Mouse (Mus musculus) lung, embryonic 14.5 days (tissue): ENCODE results near the gene Pecr. TPM values are rescaled to one million over a fixed set of nuclear protein-coding genes. Genes with fewer than 3 reads are reported as not detected.
A peak's percentile ranks its signal among the peaks of the same experiment; 100 is the strongest.

Source experiments
- ATAC-seq: fragments of 200-750 bp; cut with Nextera tagmentation; 2 replicates; pipeline ENCODE4 v1.8.0; 2017; ENCODE audit warnings: mild to moderate bottlenecking, moderate TSS enrichment, moderate library complexity; ENCODE audit not compliant: insufficient read depth
- DNase-seq: peaks from one replicate; pipeline ENCODE4 v3.0.0-alpha.2; 2015
- H3K27ac ChIP-seq: fragments of 300-500 bp; sonication (generic); 2 replicates; pipeline ENCODE4 v1.5.1; 2014; ENCODE audit warnings: low read depth, mild to moderate bottlenecking, moderate library complexity
- H3K27me3 ChIP-seq: fragments of 300-500 bp; sonication (generic); 2 replicates; pipeline ENCODE4 v1.6.1; 2014; ENCODE audit warnings: low read length, control low read depth; ENCODE audit not compliant: insufficient read depth
- H3K36me3 ChIP-seq: fragments of 300-500 bp; sonication (generic); 2 replicates; pipeline ENCODE4 v1.6.1; 2014; ENCODE audit warnings: control low read depth; ENCODE audit not compliant: insufficient read depth
- H3K4me1 ChIP-seq: fragments of 300-500 bp; sonication (generic); 2 replicates; pipeline ENCODE4 v1.6.1; 2014; ENCODE audit warnings: antibody characterized with exemption, control low read depth; ENCODE audit not compliant: insufficient read depth
- H3K4me2 ChIP-seq: fragments of 300-500 bp; sonication (generic); 2 replicates; pipeline ENCODE4 v1.6.1; 2014; ENCODE audit warnings: mild to moderate bottlenecking
- H3K4me3 ChIP-seq: fragments of 300-500 bp; sonication (generic); 2 replicates; pipeline ENCODE4 v1.5.1; 2014; ENCODE audit warnings: low read depth, low read length
- H3K9ac ChIP-seq: fragments of 300-500 bp; sonication (generic); 2 replicates; pipeline ENCODE4 v1.6.1; 2014
- H3K9me3 ChIP-seq: fragments of 300-500 bp; sonication (generic); 2 replicates; pipeline ENCODE4 v1.6.1; 2016; ENCODE audit warnings: low read depth, low read length, control low read depth
- CTCF ChIP-seq: IDR thresholded peaks from 2 replicates; pipeline ENCODE4 v1.5.1; 2016; ENCODE audit warnings: antibody characterized with exemption, low read depth
- WGBS: fragments of 180-500 bp; shearing (Covaris S2); extraction: QIAGEN DNeasy Blood & Tissue Kit; methylation state at CpG from one replicate; pipeline ENCODE4 v1.1.7; 2014; 5-methylcytosine and 5-hydroxymethylcytosine counted together
- polyA plus RNA-seq: library from polyadenylated mRNA; unstranded; fragments of >200 nt; fragmentation: Nextera tagmentation; extraction: Ambion mirVana; gene quantifications from 2 replicates; pipeline ENCODE4 v1.2.1, GENCODE M21; 2014

The Pecr gene
- polyA plus RNA-seq, 1 experiment from 2014 or later: 25.6 TPM

DNA sequence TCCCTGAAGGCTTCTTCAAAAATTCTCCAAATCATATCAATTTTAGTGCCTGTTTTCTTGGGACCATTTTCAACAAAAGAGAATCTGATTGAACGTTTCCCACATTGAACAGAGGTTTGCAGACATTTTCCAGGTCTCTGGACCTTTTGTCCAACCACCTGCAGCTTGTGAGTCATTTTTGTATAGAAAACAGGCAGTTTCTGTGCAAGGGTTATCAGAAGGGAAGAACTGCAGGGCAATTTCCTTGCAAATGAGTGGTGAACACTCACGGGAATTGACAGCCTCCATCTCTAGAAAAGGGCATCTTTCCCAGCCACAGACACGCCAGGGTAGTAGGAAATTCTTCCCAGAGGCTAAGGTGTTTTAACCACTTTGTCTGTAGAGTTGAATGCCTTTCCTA, 22.1 kb upstream of the Pecr start:
- Histone ChIP-seq H3K27ac (no peak overlapping the region), H3K9ac (no peak overlapping the region), H3K9me3 (no peaks in the 10 kb centered on the region), H3K36me3 (0 out of 2 replicates have a peak, but pooled peaks cover 2% of the 10 kb centered on the region), H3K4me3 (no peak overlapping the region), H3K4me1 (no peaks in the 10 kb centered on the region), H3K27me3 (no peaks in the 10 kb centered on the region), H3K4me2 (peak overlapping the region; percentile 68)
- TF ChIP-seq CTCF: no peak
- no peak for ATAC-seq
- DNase-seq: no peak
- WGBS: 51% methylated on average over 3 of the region's 3 CpGs

DNA sequence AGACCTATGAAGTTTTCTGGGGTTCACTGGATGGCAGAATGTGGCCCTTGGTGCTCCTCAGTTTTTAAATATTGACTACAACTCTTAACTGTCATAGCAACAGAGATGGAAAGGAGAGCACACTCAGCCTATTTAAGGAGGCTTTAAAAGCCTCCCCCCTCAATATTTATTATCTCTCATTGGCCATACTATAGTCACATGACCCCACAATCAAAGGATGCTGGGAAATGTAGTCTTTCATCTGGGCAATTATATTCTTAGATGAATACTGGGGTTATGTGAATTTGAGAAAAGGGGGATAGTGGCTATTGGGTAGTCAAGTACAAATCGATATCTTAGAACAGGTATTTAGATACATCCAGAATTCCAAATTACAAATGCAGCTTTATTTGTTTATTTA, 17.7 kb upstream of the Pecr start:
- DNase-seq (no peak), ATAC-seq (no peak)
- Histone ChIP-seq H3K27ac (no peak overlapping the region), H3K36me3 (no peaks in the 10 kb centered on the region), H3K27me3 (no peaks in the 10 kb centered on the region), H3K4me1 (no peaks in the 10 kb centered on the region), H3K4me2 (no peak overlapping the region), H3K9me3 (no peaks in the 10 kb centered on the region), H3K4me3 (no peak overlapping the region), H3K9ac (no peak overlapping the region)
- no peak for TF ChIP-seq CTCF
- 80% methylated on average over 1 of the region's 1 CpGs for WGBS

DNA sequence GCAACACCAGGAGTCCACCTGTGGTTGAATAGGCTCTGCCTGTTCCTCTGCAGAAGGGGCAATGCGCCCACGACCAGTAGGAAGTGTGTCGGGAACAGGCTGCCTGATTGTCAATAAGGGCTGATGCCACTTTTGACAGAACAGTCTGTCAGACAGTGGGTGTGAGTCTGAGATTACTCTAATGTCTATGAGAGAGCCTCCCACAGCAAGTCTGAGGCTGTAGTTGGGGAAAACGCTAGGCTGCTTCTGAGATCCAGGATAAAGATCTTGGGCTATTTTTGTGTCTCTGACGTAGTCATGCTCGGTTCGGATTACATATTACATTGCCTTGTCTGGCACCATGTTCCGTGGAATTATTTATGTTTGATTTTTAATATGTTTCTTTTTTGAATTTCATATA, 11.6 kb upstream of the Pecr start:
- no peaks in the 10 kb centered on the region for H3K36me3 ChIP-seq
- no peak overlapping the region for H3K4me3 ChIP-seq
- H3K9me3 ChIP-seq: no peaks in the 10 kb centered on the region; the same call in 1 of the 2 replicates
- no peaks in the 10 kb centered on the region for H3K4me1 ChIP-seq
- no peak overlapping the region for H3K27ac ChIP-seq
- no peak overlapping the region for H3K9ac ChIP-seq
- ATAC-seq (no peak), DNase-seq (no peak)
- no peak overlapping the region for H3K4me2 ChIP-seq
- 67% methylated on average over 8 of the region's 8 CpGs for WGBS
- no peaks in the 10 kb centered on the region for H3K27me3 ChIP-seq
- TF ChIP-seq CTCF: no peak

- no peaks in the 10 kb centered on the region for H3K27me3 ChIP-seq
- H3K4me2 ChIP-seq: no peak overlapping the region
- H3K9me3 ChIP-seq: no peaks in the 10 kb centered on the region; the same call in 1 of the 2 replicates
- ATAC-seq: no peak
- 63% methylated on average over 4 of the region's 4 CpGs for WGBS
- no peaks in the 10 kb centered on the region for H3K4me1 ChIP-seq
- H3K9ac ChIP-seq: no peak overlapping the region
- no peak for TF ChIP-seq CTCF
- no peak overlapping the region for H3K27ac ChIP-seq
- no peaks in the 10 kb centered on the region for H3K36me3 ChIP-seq
- no peak for DNase-seq
- no peak overlapping the region for H3K4me3 ChIP-seq
Observed at GRCm38 (mm10) chr1:72293869-72294663, 10.0 kb upstream of the Pecr start.

GRCm38 (mm10) chr1:72291925-72292324, 7.8 kb upstream of the Pecr start:
- no peak for TF ChIP-seq CTCF
- H3K9ac ChIP-seq: no peak overlapping the region
- no peak overlapping the region for H3K4me3 ChIP-seq
- no peaks in the 10 kb centered on the region for H3K27me3 ChIP-seq
- ATAC-seq: no peak
- WGBS: 83% methylated on average over 2 of the region's 2 CpGs
- no peaks in the 10 kb centered on the region for H3K36me3 ChIP-seq
- DNase-seq: no peak
- no peaks in the 10 kb centered on the region; the same call in 1 of the 2 replicates for H3K9me3 ChIP-seq
- H3K4me1 ChIP-seq: no peaks in the 10 kb centered on the region
- no peak overlapping the region for H3K4me2 ChIP-seq
- no peak overlapping the region for H3K27ac ChIP-seq

- Histone ChIP-seq H3K4me3 (no peak overlapping the region), H3K4me1 (no peaks in the 10 kb centered on the region), H3K27ac (no peak overlapping the region), H3K36me3 (no peaks in the 10 kb centered on the region), H3K9ac (no peak overlapping the region), H3K27me3 (no peaks in the 10 kb centered on the region), H3K4me2 (no peak overlapping the region), H3K9me3 (no peaks in the 10 kb centered on the region; the same call in 1 of the 2 replicates)
- 93% methylated on average over 4 of the region's 4 CpGs for WGBS
- ATAC-seq: no peak
- DNase-seq: no peak
- no peak for TF ChIP-seq CTCF
Observed at GRCm38 (mm10) chr1:72291421-72291820, 7.3 kb upstream of the Pecr start.

DNA sequence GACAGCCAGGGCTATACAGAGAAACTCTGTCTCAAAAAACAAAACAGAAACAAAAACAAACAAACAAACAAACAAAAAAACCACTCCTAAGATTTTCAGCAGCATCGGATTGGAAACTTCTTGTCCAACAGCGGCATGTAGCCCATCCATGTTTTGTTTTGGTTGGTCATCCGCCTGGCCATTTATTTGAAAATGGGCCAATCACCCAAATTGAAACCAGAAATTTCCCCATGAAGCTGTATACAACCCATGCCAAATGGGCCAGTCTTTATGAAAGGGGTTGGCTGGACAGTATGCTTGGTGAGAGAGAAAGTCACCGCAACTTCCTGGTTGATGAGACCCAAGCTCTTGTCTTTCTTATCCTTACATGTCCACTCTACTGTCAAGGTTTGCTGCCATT, 6.8 kb upstream of the Pecr start:
- WGBS: 97% methylated on average over 4 of the region's 4 CpGs
- Histone ChIP-seq H3K9me3 (no peaks in the 10 kb centered on the region; the same call in 1 of the 2 replicates), H3K27me3 (no peaks in the 10 kb centered on the region), H3K4me3 (no peak overlapping the region), H3K27ac (no peak overlapping the region), H3K9ac (no peak overlapping the region), H3K4me1 (no peaks in the 10 kb centered on the region), H3K4me2 (no peak overlapping the region), H3K36me3 (no peaks in the 10 kb centered on the region)
- TF ChIP-seq CTCF: no peak
- no peak for DNase-seq
- no peak for ATAC-seq
